Mouse (Mus musculus) frontal cortex, postnatal 14 days (tissue): Measurements from ENCODE around the gene Serpine1.
A peak's percentile ranks its signal among the peaks of the same experiment; 100 is the strongest.

Experiments
- DNase-seq, 2 experiments: peaks; one replicate each; pipeline ENCODE4 v3.0.0; 2022; ENCODE audit warnings: low spot score in 2 of 2

Gene Serpine1

GRCm38 (mm10) chr5:137054873-137055272 is 17.2 kb downstream of the Serpine1 start:
- no peak for DNase-seq

GRCm38 (mm10) chr5:137054299-137054698 is 17.8 kb downstream of the Serpine1 start:
- no peak for DNase-seq

GRCm38 (mm10) chr5:137051914-137052505 is 20.1 kb downstream of the Serpine1 start:
- DNase-seq, result no peak

- no peak for DNase-seq
Observed at GRCm38 (mm10) chr5:137051125-137051524, 20.9 kb downstream of the Serpine1 start.

- DNase-seq, result no peak
Observed at GRCm38 (mm10) chr5:137046991-137047390, 25.1 kb downstream of the Serpine1 start.

GRCm38 (mm10) chr5:137046324-137046718 is 25.7 kb downstream of the Serpine1 start:
- DNase-seq, result no peak

GRCm38 (mm10) chr5:137045402-137046323 is 26.4 kb downstream of the Serpine1 start, which contains the start of gene Ap1s1:
TSS of gene Ap1s1 (minus strand) at chr5:137046135.
- DNase-seq, result peak; percentile 97 to 98

- no peak for DNase-seq
Observed at GRCm38 (mm10) chr5:137043997-137044396, 28.1 kb downstream of the Serpine1 start.

GRCm38 (mm10) chr5:137041442-137041841 is 30.6 kb downstream of the Serpine1 start:
- DNase-seq, result no peak

GRCm38 (mm10) chr5:137039453-137039852 is 32.6 kb downstream of the Serpine1 start:
- no peak for DNase-seq

GRCm38 (mm10) chr5:137036211-137036610 is 35.9 kb downstream of the Serpine1 start:
- no peak for DNase-seq

- peak; percentile 71 to 80 for DNase-seq
Observed at GRCm38 (mm10) chr5:137032641-137033074, 39.4 kb downstream of the Serpine1 start.

GRCm38 (mm10) chr5:137032033-137032421 is 40.0 kb downstream of the Serpine1 start:
- peak; percentile 43 to 47 for DNase-seq

GRCm38 (mm10) chr5:137031076-137032032 is 40.7 kb downstream of the Serpine1 start:
- peak in 1 of 2 experiments; percentile 25 for DNase-seq

- DNase-seq, result no peak
Observed at GRCm38 (mm10) chr5:137030416-137030810, 41.7 kb downstream of the Serpine1 start.

GRCm38 (mm10) chr5:137029643-137030415 is 42.2 kb downstream of the Serpine1 start:
- peak; percentile 92 to 94 for DNase-seq

GRCm38 (mm10) chr5:137029273-137029585 is 42.8 kb downstream of the Serpine1 start:
- no peak for DNase-seq

GRCm38 (mm10) chr5:137028561-137029272 is 43.4 kb downstream of the Serpine1 start:
- DNase-seq, result no peak

- DNase-seq, result no peak
Observed at GRCm38 (mm10) chr5:137026092-137026491, 46.0 kb downstream of the Serpine1 start, which contains the start of gene Vgf. TSS of gene Vgf (plus strand) at chr5:137026392.

GRCm38 (mm10) chr5:137025132-137025531 is 46.9 kb downstream of the Serpine1 start:
- peak; percentile 58 to 76 for DNase-seq
